Mouse (Mus musculus): ENCODE measurements around the gene Igsf23.
"Not testable (repeated sequence)": the region's sequence is repeated elsewhere in the genome, so short reads cannot be mapped to it uniquely, and the experiment has no call there.

The Igsf23 gene

DNA sequence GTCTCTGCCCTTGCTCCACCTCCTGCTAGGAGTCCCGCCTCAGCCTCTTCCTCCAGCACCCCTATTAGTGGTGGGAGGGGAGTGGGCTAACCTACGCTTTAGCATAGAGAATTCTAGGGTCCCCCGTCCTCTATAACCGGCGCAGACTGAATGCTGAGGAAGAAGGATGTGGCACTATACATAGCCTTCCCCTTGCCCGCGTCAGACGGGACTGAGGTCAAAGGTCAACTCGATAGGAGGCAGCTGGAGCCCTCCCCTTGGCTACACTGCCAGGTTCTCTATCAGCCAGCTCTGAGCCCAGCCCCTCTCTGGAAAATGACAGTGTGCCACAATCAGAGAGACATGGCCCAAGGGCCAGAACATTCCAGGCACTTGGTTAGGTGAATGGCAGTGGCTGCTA lies at the start of gene Igsf23:
Igsf23 (minus strand) TSS at position 168 of the 400 bp plus-strand sequence.
- peak; percentile 58 for DNase-seq

DNA sequence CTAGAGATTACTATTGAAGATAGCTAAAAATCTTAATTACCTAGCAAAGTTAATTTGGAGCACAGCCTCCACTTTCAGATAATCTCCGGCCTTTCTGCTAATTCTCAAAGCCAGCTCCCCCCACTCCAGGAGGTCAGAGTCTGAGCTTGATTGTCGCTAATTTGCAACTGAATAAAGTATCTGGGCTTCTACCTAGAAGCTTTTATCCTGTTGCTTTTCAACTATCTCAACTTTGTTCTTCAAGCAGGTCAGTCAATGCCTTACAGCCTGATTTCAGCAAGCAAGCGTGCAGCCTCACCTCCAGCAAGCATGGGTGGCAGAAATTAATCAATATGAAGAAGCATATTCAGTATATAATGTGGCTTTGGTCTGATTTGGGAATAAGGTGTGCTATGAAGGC lies 46.2 kb upstream of the Igsf23 start:
- DNase-seq = not testable (repeated sequence)

DNA sequence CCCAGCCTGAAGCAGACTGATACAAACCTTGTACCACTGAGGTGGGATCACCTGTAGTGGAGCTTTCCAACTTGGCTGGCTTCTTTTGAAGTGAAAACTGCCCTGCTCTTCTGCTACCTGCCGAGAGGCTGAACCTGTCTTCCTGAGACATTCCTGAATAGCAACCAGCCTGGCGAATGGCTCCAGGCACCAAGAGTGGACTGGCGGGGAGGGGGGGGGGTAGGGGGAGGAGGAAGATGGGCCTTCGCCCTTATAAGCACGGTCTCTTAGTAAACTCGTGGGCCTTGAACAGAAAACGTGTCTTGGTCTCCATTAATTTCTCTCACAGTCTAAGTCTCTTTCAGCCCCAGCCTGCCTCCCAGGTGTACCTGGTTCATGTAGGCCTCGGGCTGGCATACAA lies 40.6 kb upstream of the Igsf23 start, which contains the start of gene Nlrp9b:
Nlrp9b (plus strand) TSS at position 301 of the 400 bp plus-strand sequence.
- DNase-seq = not testable (repeated sequence)

DNA sequence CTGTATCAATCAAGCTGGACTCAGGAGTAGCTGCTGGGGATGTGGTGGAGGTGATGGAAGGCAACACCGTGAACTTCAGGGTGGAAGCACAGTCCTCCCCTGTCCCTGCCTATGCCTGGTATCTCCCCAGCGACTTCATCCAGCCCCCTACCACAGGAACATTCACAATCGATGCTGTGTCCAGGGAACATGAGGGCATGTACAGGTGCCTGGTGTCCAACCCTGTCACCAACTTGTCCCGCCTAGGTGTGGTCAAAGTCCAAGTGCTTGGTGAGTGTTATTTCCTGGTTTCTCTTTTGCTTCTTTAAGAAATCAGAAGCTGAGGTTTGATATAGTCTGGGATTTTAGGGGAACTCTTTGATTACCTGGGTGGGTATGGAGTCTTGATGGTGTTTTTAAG lies 21.0 kb upstream of the Igsf23 start:
- DNase-seq = no peak

DNA sequence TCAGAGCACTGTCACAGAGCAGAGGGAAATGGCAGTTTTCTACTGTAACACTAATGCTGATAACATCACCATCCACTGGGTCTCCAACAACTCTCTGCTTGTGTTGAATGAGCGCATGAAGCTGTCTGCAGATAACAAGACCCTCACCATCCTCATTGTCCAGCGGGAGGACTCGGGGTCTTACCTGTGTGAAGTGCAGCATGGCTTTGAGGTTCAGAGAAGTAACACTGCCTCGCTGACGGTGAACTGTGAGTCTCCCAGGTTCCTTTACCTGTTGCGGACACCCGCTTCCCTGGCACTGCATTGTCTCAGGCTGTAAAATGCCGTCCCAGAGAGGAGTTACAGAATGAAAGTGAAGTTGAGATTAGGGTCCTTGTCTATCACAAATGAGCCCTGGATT lies 19.6 kb upstream of the Igsf23 start:
- DNase-seq = no peak

DNA sequence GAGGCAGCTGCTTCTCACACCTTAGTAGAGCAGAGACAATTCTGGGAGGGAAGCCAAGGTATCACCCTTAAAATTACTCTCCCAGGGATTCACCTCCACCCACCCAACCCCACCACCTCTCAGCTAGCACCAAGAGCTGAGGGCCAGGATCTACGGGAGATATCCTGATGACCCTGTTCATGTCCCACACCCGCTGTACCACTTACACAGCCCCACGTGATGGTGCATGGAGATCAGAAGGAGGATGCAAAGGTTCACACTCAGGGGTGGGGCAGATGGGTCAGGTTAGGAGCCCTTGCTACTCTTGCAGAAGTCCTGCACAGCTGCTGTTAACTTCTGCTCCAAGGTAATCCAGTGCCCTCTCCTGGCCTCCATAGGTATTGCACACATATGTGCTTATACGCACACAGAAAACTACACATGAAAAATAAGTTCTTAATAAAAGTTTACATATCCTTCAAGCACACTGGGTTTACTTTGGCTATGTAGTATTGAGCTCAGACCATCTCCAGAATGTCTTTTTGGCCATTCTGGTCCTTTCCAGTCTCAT lies 19.1 kb upstream of the Igsf23 start:
- no peak for DNase-seq

DNA sequence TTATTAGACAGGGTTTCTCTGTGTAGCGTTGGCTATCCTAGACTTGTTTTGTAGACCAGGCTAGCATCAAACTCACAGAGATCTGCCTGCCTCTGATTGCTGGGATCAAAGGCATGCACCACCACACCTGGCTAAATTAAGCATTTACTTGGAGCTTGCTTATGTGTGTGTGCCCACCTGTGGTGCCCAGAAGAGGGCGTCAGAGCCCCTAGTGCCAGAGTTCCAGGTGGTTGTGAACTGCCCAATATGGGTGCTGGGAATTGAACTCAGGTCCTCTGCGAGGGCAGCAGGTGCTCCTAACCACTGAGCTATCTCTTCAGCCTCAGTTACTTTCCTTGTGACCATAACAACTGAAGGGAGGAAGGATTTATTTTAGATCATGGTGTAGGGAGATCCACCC lies 18.6 kb upstream of the Igsf23 start:
- no peak for DNase-seq

DNA sequence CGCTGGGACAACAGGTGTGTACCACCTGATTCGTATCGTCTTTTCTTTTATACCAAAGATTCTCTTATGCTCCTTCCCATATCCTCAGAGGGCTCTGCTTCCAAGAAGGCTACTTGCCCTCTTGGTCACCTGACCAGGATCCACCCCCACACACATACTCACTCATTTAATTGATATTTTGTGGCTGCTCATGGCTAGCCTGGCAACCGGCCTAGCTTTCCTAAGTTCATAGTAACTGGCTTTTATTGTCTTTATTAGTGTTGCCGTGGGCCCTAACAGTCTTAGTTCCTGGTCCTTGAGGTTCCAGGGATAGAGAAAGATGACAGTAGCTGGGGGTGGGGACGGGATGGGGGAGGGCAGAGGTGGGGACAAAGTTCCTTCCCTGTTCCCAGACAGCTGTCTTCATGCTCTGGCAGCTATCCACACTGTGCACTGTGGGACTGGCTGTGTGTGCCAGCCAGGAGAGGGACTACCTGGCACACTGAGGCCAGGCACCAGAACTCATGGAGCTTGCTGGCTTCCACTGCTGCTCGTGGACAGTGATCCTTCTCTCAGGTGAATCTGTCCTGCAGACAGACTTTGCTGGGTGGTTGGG lies 14.5 kb upstream of the Igsf23 start, which contains the start of gene Ceacam20:
Ceacam20 (plus strand) TSS at position 428 of the 595 bp plus-strand sequence.
- no peak for DNase-seq

DNA sequence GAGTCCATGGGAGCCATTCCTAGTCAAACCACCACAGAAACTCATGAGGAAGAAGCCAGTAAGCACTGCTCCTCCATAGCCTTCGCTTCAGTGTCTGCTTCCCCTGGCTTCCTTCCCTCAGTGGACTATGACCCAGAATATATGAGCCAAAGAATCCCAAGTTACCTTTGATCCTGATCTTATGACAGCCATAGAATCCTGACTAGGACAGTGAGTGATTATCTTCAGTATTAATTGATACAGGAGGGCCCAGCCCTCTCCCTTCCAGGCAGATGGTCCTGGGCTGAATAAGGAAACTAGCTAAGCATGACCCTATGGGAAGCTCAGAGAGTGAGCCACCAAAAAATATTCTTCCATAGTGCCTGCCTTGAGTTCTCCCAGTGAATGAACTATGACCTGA lies 11.9 kb upstream of the Igsf23 start:
- DNase-seq = no peak

DNA sequence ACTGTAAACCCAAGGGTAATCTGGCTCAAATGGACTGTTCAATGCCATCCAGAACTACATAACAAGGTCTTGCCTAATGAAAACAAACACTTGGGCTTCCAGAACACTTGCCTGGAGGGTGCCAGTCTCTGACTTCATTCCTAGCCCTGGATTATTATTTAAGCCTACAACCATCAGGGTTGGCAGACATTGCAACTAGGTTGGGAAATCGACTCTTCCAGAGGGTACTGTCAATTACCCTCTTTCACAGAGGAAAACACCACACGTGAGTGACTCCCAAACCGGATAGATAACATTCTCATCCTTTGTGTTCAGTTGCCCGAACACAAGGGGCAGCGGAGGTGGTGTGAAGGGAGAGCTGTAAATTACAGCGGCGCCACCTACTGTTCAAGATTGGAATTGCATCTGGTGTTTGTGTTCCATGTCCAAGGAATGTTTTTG lies 5.8 kb upstream of the Igsf23 start:
- DNase-seq = peak; percentile 93

DNA sequence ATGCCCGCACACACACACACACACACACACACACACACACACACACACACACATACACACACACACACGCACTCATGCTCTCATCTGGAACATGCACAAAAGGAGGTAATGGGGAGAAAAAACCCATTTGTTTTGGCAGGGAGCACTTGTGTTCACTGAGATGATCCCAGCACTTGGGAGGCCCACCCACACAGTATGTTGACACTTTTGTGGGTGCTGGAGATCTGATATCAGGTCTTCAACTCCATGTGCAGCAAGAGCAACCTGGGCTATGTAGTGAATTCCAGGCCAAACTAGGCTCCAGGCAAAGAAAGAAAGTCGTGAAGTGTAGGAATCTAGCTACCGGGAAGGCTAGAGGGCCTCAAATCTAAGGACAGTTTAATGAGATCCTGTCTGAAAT lies 5.3 kb upstream of the Igsf23 start:
- peak; percentile 40 for DNase-seq

DNA sequence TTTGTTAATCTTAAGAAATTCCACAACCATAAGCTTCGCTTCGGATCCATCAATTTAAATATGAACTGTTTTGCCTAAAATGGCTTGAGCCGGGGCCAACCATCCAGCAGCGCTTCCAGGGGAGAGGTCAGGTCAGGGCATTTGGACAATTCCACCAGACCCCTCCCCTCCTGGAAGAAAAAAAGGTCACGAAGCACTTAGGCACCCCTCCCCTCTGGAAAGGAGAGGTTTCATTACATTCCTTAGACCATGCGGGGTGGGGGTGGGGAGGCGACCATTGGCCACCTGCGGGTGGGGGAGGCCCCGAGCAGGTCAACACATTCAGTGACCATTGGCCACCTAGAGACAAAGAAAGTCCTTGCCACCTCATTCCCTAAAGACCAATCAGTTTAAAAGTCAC lies 2.5 kb upstream of the Igsf23 start:
- no peak for DNase-seq

DNA sequence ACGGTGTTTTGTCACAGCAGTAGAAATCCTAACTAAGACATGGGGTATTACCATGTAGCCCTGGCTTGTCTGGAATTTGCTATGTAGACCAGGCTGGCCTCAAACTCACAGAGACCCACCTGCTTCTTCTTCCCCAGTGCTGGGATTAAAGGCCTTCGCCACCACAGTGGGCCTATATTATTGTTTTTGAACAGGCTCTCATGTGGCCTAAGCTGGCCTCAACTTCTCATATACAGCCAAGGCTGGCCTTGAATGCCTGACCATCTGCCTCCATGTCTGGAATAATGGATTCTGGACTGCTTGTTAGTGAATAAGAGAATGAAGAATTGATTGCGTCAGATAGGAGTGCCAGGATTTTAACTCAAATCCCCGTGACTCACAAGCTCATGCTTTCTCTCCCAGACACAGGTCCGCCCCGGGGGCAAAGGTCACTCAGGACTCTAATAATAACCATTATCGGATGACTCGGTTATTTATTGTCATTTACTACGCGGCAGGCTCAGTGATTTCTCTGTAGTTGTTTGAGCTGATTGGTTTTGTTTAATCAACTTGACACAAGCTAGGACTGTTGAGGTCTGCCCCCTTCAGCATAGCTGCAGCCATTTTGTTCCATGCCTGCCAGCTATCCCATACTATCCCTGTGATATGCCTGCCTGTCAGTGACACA lies 1.9 kb upstream of the Igsf23 start:
- DNase-seq = no peak

DNA sequence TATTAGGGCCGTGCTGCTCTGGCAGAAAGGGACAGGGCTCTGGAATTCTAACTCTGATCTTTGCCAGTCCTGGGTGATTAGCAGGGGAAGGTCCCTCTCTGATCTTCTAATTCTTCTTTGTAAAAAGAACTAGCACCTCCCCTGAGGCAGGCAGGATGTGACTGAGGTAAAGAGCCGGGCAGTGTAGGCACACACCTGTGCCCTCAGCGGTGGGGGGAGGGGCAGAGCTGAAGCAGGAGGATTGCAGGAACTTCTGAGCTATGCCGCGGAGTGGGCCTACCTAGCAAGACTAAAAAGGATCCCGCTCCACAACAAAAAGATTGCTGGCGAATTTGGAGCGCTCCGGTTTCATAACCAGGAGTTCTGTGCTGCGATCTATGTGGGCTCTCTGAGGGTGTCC lies 560 bp downstream of the Igsf23 start:
- peak; percentile 97 for DNase-seq

DNA sequence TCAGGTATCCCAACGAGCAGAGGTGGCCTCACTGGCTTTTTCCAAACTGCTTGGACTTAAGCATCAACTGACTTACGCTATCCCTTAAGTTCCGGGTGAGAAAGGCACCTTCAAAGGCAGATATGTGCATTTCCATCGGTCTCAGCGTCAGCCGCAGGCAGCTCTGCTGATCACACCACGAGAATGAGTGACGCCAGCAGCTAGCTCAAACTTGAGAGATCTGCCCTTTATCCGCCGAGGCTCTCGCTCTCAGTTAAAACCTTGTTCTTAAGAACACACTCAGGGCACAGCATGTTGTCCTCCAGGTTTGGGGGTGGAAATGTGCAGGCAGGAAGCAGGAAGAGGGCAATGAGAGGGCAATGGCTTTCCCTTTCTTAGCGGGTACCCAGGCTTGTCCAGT lies 1.6 kb downstream of the Igsf23 start:
- DNase-seq = no peak

DNA sequence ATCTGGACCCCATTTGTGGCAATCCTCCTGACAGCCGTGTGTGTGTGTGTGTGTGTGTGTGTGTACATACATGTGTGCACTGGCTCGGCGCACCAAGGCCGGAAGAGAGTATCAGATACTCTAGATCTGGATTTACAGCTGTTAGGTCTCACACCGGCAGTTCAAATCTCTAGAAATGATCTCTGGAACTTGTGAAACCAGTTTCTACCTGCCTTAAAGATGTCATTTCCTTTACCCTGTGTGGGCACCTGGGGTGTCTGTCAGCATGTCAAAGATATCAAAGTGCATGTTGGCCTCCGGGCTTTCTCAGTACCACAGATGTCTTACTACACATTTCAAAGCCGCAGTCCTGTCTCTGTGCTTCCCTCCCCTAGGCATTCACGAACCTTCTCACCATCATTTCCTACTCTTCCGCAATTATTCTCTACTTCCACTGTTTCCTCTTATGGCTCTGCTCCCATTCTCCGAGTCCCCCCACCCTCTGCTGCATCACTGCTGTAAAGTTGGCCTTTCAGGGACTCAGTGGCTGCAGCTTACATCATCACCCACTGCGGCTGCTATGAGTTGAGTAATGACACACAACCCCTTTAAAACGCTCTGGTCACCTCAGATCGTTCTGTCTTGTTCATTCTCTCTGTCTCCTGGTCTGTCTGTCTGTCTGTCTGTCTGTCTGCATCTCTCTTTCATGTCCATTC lies 4.6 kb downstream of the Igsf23 start:
- DNase-seq = peak; percentile 77

DNA sequence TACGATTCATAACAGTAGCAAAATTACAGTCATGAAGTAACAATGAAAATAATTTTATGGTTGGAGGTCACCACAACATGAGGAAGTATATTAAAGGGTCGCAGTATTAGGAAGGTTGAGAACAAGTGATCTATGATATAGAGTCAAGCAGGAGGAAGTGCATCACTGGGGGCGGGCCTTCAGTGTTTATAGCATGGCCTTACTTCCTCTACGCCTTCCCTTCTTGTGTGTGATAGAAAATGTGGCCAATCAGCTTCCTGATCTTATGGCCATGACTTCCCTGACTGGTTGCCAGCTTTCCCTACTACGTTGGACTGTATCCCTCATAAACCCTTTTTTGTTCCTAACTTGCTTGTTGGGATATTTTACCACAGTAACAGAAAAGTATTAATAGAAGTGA lies 5.4 kb downstream of the Igsf23 start:
- DNase-seq = peak; percentile 50

DNA sequence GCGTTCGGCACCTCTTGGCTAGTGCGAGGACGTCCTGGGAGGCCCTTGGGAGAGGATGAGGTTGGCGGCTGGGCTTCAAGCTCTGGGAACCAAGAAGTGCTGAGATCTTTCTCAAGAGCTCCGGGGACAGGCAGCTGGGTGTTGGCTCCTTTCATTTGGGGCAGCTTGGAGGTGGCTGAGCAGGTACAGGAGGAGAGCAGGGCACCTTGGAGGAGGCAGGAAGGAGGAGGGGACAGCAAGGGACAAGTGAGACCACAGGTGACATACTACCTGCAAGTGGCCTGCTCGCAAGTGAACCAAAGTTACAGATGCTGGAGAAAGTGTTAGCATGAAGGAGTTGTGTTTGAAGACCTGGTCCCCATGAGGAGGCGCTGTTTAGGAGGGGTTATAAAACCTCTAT lies 5.8 kb downstream of the Igsf23 start:
- DNase-seq = peak; percentile 51

DNA sequence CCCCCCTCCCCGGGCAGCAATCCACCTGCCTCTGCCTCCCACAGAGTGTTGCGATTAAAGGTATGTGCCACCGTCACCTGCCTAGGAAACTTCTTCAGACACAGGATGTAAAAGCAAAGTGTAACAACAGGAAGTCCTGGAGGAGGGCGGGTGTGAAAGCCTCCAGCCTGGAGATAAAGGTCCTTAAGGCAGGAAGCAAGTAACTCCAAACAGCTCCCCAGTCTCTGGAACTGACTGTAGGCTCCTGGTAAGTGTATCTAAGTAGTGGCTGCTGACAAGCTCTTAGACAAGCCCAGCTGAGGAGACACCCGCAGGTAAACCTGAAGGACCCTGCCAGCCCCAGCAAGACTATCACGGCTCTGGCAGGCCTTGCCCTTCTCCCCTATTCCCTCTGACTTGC lies 10.3 kb downstream of the Igsf23 start:
- peak; percentile 78 for DNase-seq

DNA sequence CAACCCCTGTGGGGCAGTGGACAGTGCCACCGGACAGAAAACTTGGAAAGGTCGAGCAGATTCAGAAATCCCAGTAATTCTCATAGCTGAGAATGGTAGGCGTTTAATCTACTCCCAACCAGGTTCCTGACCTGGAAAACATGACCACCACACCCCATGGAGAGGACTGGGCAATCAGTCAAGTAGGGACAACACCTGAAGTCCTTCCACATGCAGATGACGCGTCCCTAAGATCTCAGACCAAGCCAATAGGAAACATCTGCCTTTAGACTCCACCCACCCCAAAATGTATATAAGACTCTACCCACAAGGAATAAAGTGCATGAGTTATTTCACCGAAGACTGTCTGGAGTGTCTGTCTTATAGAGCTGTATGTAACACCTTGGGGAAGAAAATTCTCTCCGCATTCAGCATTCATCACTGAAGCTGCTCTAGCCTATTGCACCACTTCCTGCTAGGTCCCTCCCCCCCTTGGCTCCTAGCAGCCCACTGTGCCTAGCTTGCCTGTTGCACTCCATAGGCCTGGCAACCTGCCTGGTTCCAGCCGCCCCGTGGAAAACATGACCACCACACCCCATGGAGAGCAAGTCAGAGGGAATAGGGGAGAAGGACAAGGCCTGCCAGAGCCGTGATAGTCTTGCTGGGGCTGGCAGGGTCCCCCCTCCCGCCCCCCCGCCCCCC lies 10.9 kb downstream of the Igsf23 start:
- DNase-seq = peak; percentile 85

DNA sequence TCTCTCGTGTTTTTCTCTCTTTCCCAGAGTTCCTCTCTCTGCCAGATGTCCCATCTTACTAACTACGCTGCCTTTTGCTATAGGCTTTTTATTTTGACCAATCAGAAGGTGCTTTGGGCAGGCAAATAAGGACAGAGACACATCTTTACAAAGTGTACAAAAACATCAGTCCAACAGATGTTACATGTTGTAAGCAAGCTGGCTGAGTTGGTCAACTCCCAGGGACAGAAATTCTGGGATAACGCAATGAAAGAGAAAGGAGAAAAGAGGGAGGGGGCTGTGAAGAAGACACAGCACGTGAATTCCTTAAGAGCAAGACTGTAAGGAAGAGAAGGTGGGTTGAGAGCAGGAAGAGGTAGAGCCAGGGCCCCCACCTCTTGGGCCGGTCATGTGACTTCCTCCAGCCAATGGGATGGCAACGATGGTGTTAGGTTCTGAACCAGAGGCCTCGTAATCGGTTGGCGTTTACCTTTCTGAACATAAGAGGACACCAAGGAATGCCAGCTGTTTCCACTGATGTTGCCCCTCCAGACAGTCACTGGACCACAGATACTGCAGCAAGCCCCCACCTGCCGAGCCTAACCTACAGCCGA lies 13.2 kb downstream of the Igsf23 start:
- no peak for DNase-seq

DNA sequence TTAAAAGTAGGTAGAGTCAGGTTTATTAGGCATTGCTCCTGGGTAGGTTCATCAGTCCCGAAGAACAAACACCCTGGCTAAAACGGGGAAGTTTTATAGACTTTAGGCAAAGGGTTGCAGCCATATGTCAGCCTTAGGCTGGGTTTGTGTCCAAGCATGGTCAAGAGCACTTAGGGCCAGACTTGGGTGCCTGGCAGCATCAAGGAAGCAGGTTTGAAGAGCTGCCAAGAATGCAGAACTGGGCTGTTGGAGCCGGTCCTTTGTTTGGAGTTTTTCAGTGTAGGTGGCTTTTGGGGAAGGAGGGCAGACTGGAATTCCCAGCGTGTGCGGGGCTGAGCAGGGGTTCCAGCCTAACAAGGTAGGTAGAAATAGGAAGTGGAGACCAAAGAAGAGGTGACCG lies 14.6 kb downstream of the Igsf23 start:
- no peak for DNase-seq
